Mouse (Mus musculus) bone marrow, adult 2 months (tissue): ENCODE data around the gene Tubgcp2. TPM values are rescaled to one million over a fixed set of nuclear protein-coding genes. Genes with fewer than 3 reads are reported as not detected.
A peak's percentile ranks its signal among the peaks of the same experiment; 100 is the strongest.

Experiments used
- H3K27ac ChIP-seq: fragments of 200-500 bp; 2 replicates; pipeline ENCODE4 v1.5.1; 2012; ENCODE audit warnings: low read depth, mild to moderate bottlenecking, control low read depth, inconsistent platforms, low read length; ENCODE audit not compliant: control insufficient read depth, poor library complexity, insufficient read depth
- H3K4me1 ChIP-seq: fragments of 200-500 bp; 2 replicates; pipeline ENCODE4 v1.6.1; 2011; ENCODE audit warnings: low read length; ENCODE audit not compliant: control insufficient read depth, insufficient read depth
- H3K4me3 ChIP-seq: fragments of 200-500 bp; replicated peaks from 2 replicates; pipeline ENCODE3; 2011; ENCODE audit warnings: mild to moderate bottlenecking, low read depth, low read length, control low read depth; ENCODE audit not compliant: control insufficient read depth
- CTCF ChIP-seq: fragments of 200-500 bp; IDR thresholded peaks from 2 replicates; pipeline ENCODE4 v1.5.1; 2011; ENCODE audit warnings: low read length, control low read depth; ENCODE audit not compliant: control insufficient read depth, insufficient read depth
- POLR2A ChIP-seq: fragments of 200-500 bp; IDR thresholded peaks from 2 replicates; pipeline ENCODE4 v1.6.1; 2011; ENCODE audit warnings: low read depth, mild to moderate bottlenecking, control low read depth, low read length, borderline replicate concordance; ENCODE audit not compliant: control insufficient read depth
- WGBS: fragments of 180-500 bp; shearing (Covaris S2); methylation state at CpG from one replicate; pipeline ENCODE4 v1.1.7; 2018; 5-methylcytosine and 5-hydroxymethylcytosine counted together
- polyA plus RNA-seq: library from polyadenylated mRNA; stranded (reverse); fragments of >200 nt; gene quantifications from 2 replicates; pipeline ENCODE4 v1.2.4, GENCODE M21; 2011; ENCODE audit warnings: low replicate concordance; ENCODE audit not compliant: missing spikeins, insufficient read depth, insufficient read length

Tubgcp2 gene
- polyA plus RNA-seq, 1 experiment, result 17.5 TPM

GRCm38 (mm10) chr7:139994676-139995075, 41.8 kb downstream of the Tubgcp2 start:
- Histone ChIP-seq H3K27ac (no peak overlapping the region), H3K4me3 (no peak overlapping the region), H3K4me1 (no peaks in the 10 kb centered on the region)
- WGBS, result 29% methylated on average over 3 of the region's 3 CpGs
- no peak for TF ChIP-seq POLR2A
- peak; percentile 58 for TF ChIP-seq CTCF

- TF ChIP-seq POLR2A (no peak), CTCF (no peak)
- no peak overlapping the region for H3K27ac ChIP-seq
- H3K4me1 ChIP-seq, result no peaks in the 10 kb centered on the region
- H3K4me3 ChIP-seq, result no peak overlapping the region
- 83% methylated on average over 4 of the region's 4 CpGs for WGBS
Observed at GRCm38 (mm10) chr7:139994202-139994601, 42.3 kb downstream of the Tubgcp2 start.

GRCm38 (mm10) chr7:139993532-139993931, 42.9 kb downstream of the Tubgcp2 start:
- no peak overlapping the region; the same call in 1 of the 2 replicates for H3K27ac ChIP-seq
- 86% methylated on average over 6 of the region's 6 CpGs for whole genome bisulfite sequencing
- TF ChIP-seq POLR2A (no peak), CTCF (no peak)

GRCm38 (mm10) chr7:139992406-139992805, 44.1 kb downstream of the Tubgcp2 start, which contains the start of gene Adam8:
Gene Adam8, minus strand, starts transcription at chr7:139992562.
- WGBS, result 25% methylated on average over 7 of the region's 7 CpGs
- Histone ChIP-seq H3K27ac (peak within 1 kb of the TSS; percentile 62), H3K4me1 (no peaks in the 10 kb centered on the region), H3K4me3 (peak within 1 kb of the TSS; percentile 81)
- TF ChIP-seq POLR2A (no peak; the same call in 1 of the 2 replicates), CTCF (no peak)

More at GRCm38 (mm10) chr7:139993532-139993931, 42.9 kb downstream of the Tubgcp2 start:
- H3K4me1 ChIP-seq, result no peaks in the 10 kb centered on the region
- H3K4me3 ChIP-seq, result no peak overlapping the region

- WGBS, result 40% methylated on average over 8 of the region's 8 CpGs
- Histone ChIP-seq H3K27ac (peak overlapping the region; percentile 62), H3K4me3 (peak overlapping the region; percentile 62), H3K4me1 (no peaks in the 10 kb centered on the region)
- no peak for TF ChIP-seq CTCF
- no peak for TF ChIP-seq POLR2A
Observed at GRCm38 (mm10) chr7:139990864-139991394, 45.5 kb downstream of the Tubgcp2 start.

GRCm38 (mm10) chr7:139988272-139988671, 48.2 kb downstream of the Tubgcp2 start:
- Histone ChIP-seq H3K4me3 (no peak overlapping the region), H3K27ac (no peak overlapping the region), H3K4me1 (peaks cover 3% of the 10 kb centered on the region)
- TF ChIP-seq CTCF, result no peak
- no peak for TF ChIP-seq POLR2A
- 77% methylated on average over 9 of the region's 9 CpGs for WGBS

- TF ChIP-seq POLR2A (no peak), CTCF (no peak)
- Histone ChIP-seq H3K4me3 (no peak overlapping the region), H3K4me1 (peaks cover 3% of the 10 kb centered on the region), H3K27ac (peak overlapping the region; percentile 92)
- WGBS, result 36% methylated on average over 11 of the region's 11 CpGs
Observed at GRCm38 (mm10) chr7:139984505-139984904, 52.0 kb downstream of the Tubgcp2 start.

GRCm38 (mm10) chr7:139982058-139982457, 54.4 kb downstream of the Tubgcp2 start:
- Histone ChIP-seq H3K27ac (no peak overlapping the region), H3K4me1 (peaks cover 5% of the 10 kb centered on the region), H3K4me3 (no peak overlapping the region)
- 83% methylated on average over 11 of the region's 11 CpGs for WGBS
- TF ChIP-seq CTCF (no peak), POLR2A (no peak)

- peaks cover 7% of the 10 kb centered on the region for H3K4me1 ChIP-seq
- no peak overlapping the region for H3K4me3 ChIP-seq
- TF ChIP-seq POLR2A, result no peak
- TF ChIP-seq CTCF, result no peak
- no peak overlapping the region for H3K27ac ChIP-seq
- whole genome bisulfite sequencing, result 26% methylated on average over 3 of the region's 3 CpGs
Observed at GRCm38 (mm10) chr7:139980778-139981177, 55.7 kb downstream of the Tubgcp2 start.
